Mouse (Mus musculus) ovary, postnatal 14 days (tissue): ENCODE data around the gene Ulk1.
"Not testable (repeated sequence)": the region's sequence is repeated elsewhere in the genome, so short reads cannot be mapped to it uniquely, and the experiment has no call there.

Source experiments
- DNase-seq: peaks from one replicate; pipeline ENCODE4 v3.0.0; 2022; ENCODE audit warnings: low spot score

The Ulk1 gene

DNA sequence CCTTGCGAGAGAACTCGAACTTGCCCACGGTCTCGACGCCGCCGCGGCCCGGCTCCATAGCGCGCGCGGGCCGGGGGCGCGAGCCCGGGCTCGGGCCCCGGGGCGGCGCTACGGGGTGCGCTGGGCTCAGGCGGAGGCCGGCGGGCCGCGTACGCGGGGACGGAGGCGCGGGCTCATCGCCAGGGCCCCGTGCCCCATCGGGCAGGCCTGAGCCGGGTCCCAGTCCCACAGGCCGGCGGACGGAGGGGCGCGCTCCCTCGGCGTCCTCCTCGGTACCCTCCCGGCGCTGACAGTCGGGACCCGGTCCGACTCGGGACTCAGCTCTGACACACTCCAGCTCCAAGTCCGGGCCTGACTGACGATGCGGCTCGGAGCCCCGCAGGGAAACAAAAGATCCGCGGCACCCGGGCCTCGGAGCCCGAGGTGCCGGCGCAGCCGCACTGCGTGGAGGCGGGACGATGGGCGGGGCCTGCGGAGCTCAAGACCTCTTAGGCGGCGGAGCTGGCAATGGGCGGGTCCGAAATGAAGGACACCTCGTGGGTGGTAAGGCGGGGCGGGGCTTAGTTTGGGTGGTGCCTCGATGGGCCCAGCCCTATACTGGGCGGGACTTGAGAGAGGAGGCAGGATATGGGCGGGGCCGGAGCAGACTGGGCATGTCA lies at the start of gene Ulk1:
Ulk1 (minus strand) TSS at position 431 of the 659 bp plus-strand sequence.
- peak; percentile 99 for DNase-seq

DNA sequence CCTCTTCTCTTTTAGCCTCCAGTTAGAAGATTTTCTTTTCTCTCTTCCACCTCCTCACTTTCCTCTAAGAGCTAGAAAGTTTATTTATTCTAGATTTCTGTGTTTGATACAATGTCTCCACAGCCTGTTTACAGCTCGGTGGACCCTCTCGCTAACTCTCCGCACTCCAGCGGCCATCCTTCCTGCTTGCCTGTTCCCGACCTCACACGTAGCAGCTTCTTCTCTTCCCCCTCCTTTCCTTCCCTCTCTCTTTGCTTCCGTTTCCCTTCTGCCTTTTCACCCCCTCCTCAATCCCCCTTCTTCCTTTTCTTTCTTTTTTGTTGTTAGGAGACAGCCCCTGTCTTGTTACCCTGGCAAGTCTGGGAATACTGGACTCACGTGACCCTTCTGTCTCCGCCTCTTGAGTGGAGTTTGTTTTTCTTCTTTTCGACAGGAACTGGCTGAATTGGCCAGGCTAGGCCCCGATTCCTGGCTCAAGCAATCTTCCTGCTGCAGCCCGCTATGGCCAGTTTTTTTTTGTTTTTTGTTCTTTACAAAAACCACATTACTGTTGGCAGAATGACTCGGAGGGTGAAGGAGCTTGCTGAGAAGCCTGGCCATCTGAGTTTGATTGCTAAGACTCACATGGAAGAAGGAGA lies 49.2 kb upstream of the Ulk1 start:
- peak; percentile 48 for DNase-seq

DNA sequence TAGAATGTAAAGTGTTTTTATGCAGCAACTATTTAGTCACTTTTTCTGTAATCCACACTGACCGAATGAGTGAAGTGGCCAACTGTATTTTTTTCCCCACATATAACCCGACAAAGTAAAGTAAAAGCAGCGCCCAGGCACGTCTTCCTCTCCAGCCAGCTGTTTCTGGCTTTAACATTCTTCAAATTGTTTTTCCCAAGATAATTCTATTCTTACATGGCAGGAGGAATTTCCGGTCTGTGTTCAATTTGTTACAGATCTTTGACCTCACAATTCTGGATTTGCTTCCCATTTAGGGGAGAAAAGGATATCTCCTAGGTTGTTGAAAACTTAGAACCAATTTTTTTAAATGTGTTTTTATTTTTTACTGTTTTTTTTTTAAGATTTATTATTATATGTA lies 47.2 kb upstream of the Ulk1 start:
- no peak for DNase-seq

DNA sequence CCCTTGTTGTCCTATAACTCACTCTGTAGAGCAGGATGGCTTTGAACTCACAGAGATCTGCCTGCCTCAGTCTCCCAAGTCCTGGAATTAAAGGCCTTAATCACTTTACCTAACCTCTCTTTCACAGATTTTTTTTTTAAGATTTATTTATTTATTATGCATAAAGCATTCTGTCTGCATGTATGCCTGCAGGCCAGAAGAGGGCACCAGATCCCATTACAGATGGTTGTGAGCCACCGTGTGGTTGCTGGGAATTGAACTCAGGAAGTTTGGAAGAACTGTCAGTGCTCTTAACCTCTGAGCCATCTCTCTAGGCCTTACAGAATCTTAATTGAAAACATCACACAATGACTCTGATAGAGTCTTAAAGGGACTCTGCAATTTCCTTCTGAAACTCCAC lies 43.1 kb upstream of the Ulk1 start:
- DNase-seq = no peak

DNA sequence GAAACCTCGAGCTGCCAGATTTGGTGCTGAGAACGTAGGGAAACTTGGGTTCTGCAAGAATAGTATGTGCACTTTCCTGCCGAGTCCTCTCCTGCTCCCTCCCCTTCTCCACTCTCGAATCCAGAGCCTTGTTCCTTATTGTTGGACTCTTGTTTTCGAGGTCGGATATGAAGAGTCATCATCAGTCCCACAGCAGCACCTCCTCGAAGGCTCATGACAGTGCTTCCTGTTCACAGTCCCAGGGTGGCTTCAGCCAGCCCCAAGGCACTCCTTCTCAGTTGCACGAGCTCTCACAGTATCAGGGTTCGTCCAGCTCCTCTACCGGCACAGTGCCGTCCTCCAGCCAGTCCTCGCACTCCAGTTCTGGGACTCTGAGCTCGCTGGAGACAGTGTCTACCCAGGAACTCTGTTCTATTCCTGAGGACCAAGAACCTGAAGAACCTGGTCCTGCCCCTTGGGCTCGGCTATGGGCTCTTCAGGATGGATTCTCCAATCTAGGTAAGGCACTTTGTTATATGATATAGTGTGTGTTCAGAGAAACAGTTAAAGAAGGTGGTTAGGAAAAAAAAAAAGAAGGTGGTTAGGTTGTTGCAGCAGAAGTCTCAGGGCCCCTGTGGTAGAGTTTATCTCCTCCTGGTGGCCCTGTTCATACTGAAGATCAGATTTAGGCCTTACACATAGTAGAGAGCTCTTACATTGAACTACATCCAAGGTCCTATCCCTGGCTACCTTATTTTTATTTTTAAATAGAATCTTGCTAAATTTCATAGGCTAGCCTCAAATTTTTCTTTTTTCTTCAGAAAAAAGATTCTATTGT lies 31.4 kb upstream of the Ulk1 start:
- DNase-seq = no peak

DNA sequence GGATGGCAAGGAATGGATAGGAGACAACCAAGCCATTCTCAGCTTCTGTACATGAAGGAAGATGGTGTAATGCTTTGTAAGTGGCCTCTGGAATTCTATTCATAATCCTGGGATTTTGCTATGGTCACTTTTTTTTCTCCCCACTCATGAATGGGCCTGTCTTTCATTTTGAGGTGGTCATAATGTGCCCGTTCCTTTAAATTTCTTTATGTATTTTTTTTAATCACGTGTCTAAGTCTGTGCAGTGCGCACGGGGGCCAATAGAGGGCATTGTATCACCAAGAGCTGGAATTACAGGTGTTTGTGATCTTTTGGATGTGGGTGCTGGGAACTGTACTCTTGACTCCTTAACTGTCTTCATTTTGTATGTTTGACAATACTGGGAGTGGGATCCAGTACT lies 30.6 kb upstream of the Ulk1 start:
- DNase-seq = peak; percentile 21

DNA sequence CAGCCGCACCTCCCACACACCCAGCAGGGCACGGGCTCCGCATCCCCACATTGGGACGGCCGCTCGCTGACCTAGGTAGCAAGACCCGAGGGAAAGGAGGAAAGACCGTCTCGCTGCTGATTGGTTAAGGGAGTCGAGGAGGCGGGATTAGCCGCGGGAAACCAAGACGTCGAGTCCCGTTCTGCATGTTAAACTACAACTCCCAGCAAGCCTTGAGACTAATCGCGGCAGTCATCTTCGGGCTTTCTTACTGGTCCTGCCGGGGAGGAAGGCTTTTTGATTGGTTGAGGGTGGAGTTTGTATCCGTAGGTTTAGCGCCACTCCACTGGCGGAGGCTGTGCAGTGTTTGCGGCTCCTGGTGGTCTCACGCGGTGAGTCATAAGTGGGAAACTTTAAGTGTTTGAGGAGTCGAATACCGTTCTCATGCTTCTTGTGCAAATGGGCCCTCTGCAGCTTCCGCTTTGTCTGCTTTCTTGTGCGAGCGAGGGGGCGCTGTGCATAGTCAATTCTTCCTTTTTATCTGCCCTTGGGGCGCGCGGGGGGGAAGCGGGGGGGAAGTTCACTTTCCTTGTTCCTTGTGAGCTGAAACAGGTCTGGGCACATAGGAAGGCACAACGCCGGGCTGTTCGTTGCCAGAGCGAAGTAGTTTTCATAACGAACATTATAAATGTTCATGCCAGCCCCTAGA lies 29.9 kb upstream of the Ulk1 start, which contains the start of the genes Hscb and Chek2:
Hscb (minus strand) TSS at position 100 of the 688 bp plus-strand sequence.
Chek2 (plus strand) TSS at position 302 of the 688 bp plus-strand sequence.
- peak; percentile 93 for DNase-seq

DNA sequence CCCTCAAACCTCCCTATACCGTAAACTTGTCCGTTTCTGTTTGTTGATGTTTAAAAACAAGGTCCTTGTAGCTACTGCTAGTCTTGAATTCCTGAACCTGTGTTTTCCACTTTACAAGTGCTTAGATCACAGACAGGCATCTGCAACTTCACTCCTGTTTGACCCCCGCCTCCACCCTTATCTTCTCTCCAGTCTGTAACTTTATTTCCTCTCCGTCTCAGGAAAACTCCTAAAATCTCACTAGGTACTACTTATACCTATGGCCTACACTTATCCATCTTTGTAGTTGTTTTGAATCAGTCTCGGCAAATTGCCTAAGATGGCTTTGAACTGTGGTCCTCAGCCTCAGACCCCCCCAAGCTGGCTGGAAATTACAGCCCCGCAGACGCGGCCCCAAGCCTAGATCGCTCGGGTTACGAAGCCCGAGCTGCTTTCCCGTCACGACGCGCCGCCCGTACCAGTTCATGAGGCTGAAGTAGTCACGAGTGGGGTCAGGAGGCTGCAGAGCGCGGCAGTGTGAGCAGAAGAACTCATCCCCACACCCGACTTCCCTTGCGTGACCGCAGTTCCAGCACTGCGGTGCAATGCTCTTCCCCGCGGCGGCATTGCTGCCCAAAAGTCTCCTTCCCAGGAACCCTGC lies 29.3 kb upstream of the Ulk1 start:
- DNase-seq = no peak

DNA sequence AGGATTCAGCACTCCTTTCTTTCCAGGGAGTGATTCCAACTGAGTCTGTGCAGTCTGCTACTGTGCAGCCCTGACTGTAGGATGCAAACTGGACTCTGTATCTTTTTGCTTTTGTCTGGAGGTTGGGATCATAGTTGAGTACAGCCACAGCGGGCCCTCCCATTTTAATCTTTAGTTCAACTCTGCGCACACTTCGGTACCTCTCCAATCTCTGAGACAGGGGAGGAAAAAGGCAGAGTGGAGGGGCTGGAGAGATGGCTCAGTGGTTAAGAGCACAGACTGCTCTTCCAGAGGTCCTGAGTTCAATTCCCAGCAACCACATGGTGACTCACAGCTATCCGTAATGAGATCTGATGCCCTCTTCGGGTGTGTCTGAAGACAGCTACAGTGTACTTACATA lies 28.1 kb upstream of the Ulk1 start:
- DNase-seq = not testable (repeated sequence)

DNA sequence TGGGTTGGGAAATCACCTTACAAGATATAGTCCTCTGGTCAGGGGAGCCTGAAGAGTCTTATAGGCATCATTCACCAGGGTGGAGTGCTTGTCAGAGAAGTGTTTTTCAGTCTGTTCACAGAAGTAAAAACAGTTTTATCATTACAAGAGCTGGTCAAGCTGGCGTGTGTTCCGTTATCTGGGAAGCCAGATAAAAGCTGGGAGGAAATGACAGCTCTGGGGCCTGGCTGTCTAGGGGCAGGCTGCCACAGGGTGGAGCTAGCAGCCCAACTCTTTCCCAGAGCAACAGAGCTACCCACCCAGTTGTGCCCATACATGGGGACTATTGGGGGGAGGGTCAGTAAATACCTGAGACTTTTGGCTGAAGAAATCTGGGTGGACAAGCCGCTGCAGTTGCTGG lies 26.1 kb upstream of the Ulk1 start:
- peak; percentile 27 for DNase-seq

DNA sequence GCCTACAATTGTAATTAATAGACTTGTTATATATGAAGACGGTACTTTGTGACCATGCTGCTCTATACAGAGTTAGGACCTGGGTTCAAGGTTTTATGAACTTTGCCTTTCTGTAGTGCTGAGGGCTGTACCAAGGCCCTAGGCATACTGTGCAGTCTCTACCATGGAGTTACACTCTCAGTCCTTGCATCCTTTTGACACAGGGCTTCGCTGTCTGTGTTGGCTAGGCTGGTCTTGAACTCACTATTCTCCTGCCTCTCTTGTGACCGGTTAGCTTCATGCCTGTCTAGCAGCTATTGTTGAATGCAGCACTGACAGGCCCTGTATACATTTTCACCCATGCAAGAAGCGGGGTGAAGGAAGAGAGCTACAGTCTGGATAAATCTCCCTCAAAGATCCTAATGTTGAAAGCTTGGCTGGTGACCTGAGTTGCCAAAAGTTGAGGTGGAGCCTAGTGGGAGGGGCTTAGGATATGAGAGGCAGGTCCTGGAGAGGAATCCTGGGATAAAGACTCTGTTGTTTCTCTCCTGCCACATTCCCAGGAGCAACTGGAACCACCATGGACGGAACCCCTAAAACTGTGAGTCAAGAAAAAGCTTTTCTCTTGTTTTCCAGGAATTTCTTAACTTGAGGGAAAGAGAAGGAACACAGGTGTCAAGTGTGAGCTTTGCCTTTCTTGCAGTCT lies 21.3 kb upstream of the Ulk1 start:
- DNase-seq = no peak

DNA sequence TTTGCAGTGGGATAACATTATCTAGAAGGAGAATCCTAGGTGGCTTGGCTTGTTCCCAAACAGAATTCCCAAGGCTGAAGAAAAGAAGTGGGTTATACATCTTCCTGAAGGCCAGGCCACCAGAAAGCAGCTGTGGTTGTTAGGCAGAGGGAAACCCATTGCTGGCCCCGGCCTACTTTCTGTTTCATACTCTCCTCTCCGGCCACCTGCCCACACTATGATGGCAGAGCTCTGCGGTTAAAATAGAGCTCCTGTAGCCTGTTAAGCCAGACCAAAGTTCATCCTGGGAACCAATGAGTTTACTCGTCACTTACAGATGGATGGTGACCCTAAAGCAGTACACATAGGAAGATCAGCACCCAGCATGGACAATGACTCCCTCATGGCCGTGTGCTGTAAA lies 17.7 kb upstream of the Ulk1 start:
- no peak for DNase-seq

DNA sequence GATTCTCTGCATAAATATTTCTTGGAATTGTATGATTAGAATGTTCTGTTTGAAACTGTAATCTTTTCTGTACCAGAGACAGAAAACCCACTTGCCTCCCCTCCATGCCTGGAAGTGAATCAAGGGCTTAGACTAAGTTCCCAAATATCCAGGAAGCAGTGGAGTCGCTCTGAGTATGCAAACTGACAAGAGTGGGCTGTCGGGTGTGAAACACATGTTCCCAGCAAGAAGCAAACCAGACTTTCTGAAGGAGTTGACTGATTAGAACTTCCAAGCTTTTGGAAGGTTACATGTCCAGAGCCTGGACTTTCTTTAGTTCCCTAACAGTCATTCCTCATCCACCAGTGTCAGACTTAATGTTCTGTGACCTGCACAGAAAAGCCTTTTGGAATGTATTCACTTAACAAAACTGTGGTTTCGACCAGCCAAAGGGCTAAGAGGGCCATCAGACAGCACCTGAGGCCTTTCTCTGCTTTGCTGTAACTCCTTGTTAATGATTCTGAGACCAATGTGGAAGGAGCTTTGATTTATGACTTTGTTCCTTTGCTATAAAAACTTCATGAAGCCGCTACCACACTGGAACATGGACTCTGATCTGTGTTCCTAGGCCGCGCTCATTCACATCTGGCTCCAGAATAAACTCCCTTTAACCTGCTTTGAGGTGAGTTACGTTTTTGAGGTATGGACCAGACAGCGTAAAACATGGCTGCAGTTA lies 17.0 kb upstream of the Ulk1 start:
- DNase-seq = no peak

DNA sequence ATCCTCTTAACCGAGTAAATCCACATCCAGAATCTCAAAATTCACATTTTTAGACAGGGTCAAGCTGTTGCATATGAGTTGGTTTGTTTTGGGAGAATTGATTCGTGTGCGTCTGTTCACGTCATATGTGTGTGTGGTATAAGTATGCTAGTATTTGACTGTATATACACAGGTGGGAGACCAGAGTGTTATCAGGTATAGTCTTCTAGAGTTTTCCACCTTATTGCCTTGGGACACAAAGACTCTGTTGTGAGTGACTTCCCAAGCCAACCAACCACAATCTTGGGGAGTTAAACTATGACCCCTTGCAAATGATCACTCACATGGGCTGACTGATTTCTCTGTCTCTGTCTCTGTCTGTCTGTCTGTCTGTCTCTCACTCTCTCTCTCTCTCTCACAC lies 14.5 kb upstream of the Ulk1 start:
- DNase-seq = no peak

DNA sequence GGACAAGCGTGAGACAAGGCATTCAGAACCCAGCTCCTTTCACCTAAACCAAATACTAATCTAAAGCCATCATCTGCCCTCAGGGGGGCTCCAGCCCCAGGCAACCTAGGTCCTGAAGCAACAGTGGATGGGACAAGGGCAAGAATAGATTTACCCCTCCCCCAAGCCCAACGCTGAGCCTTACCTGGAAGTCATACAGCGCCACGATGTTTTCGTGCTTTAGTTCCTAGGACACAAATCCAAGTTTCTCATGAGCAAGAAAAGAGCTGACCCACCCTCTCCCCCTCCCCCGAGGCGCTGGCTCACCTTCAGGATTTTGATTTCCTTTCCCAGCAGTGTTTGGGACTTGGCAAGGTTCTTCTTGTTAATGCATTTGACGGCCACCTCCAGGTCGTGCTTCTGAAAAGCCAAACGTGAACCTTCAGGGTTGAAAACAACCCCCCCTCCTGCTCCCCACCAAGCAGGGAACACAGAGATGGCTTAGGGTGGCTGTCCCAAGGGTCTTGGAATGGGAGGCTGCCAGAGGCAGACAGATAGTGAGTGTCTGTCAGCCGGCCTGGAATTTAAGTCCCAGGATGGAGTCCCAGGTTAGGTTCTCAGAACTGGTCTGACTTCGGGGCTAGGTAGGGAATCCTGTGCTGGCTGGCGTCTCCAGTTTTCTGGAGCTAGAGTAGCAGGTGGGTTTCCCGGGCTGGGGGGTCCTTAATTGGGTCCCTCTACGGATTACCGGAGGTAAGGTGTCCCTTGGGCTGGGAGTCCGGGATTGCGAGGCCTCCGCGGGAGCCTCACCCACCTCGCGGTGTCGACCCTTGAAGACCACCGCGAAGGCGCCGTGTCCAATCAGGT lies 853 bp downstream of the Ulk1 start:
- peak; percentile 18 for DNase-seq

DNA sequence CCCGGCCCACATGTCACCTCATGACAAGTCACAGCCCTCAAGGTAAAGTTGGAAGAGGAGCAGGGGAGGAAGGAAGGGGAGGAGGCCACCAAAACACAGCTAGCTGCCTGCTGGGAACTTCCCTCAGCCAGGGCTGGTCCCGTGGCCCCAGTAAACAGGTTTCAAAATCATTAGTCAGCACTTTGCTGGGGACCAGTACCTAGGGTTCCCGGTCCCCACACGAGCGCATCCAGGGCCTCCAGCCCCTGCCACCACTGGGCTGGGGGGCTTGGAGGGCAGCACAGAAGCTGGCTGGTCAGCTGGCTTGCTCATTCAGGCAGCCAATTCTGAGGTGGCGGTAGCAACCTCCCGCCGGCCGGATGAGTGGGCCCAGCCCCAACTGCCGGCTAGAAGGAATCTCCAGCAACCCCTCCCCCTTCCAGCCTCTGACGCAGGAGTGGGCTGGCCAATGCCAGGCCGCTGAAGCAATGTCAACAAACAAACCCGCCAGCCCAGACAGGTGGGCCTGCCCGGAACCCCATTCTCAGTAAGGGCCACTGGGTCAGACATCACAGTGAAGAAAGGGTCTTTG lies 1.8 kb downstream of the Ulk1 start:
- peak; percentile 67 for DNase-seq

DNA sequence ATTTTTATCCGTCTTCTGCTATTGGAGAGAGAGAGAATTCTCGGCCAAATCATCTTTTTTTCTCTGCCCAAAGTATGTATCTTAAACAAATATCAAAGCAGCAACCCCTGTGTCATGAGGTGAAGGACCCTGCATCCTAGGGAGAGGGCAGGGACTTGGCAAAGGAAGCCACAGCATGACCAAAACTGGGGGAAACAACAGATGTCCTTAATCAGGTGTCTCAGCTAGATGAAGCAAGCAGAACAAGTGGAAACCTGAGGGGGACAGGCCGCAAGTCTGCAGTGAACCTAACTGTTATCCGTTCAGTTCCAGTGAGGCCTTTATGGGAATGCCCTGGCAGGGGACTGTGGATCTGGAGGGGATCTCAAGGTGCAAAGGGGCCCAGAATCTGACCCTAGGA lies 2.4 kb downstream of the Ulk1 start:
- no peak for DNase-seq

DNA sequence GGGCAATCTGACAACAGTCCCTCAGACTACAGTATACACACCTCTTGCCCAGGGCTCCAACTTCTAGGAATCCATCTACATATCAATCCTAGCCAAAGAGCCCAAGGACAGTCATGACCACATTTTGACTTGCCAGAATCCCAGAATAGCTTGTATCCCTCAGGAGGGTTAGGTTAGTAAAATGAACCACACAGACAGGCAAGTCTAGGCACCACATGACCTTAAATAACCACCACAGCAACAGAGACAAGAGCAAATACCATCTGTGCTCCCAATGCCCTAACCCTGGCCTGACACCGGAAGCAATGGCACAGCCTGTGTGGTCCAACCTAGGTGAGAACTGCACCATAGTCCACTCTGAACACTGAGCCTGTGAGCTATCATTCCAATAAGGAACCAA lies 3.2 kb downstream of the Ulk1 start:
- DNase-seq = no peak

DNA sequence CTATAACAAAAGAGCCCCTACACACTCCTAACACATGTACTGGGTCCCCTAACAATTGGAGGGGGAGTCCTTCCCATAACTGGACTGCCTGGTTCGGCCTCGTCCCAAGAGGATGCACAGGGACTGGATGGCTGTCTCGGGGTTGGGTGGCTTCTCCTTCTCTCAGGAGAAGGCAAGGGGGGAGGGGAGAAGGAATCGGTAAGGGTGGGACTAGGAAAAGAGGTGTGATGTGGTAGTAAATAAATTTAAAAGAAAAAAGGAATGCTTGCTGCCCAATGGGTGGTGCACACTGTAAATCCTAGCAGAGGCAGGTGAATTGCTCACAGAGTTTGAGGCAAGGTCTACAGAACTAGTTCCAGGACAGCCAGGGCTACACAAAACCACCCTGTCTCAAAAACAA lies 3.7 kb downstream of the Ulk1 start:
- DNase-seq = no peak
